Mouse (Mus musculus): ENCODE data around the gene Syne2. TPM values are rescaled to one million over a fixed set of nuclear protein-coding genes. Genes with fewer than 3 reads are reported as not detected.

The Syne2 gene
- total and polyA plus RNA-seq, 3 experiments, result 3.9 to 7.5 (median 4.9) TPM

GRCm38 (mm10) chr12:76092789-76093466 is 275.0 kb downstream of the Syne2 start:
- peaks cover under 1 to 14% of the 10 kb centered on the region in 2 experiments; a peak in 3 of 4 replicates for H3K4me1 ChIP-seq (ENCODE audit: control insufficient read depth in 1 of 2, insufficient read depth in 2 of 2)
- H3K36me3 ChIP-seq (replicated peaks in 1 of 2; ENCODE audit: control insufficient read depth in 1 of 2, insufficient read depth in 1 of 2, low read length in 1 of 2), result peaks cover 0 to 41% of the 10 kb centered on the region in 2 experiments
- H3K9me3 ChIP-seq (replicated peaks; ENCODE audit: low read length), result no peaks in the 10 kb centered on the region
- dilution Hi-C loops (cut with MboI; ENCODE audit: extremely low pct_ligation_motif_present, extremely low pct_unique_long_range_greater_than_20kb, low sequenced_read_pairs) (no loop called here), in situ Hi-C loops (cut with MboI; ENCODE audit: low pct_ligation_motif_present, low pct_unique_long_range_greater_than_20kb, low sequenced_read_pairs) (no loop called here)
- H3K27ac ChIP-seq (ENCODE audit: insufficient read depth, low read depth), result no peak overlapping the region
- H3K79me2 ChIP-seq (replicated peaks; ENCODE audit: control insufficient read depth, extremely low read depth, insufficient read depth, poor library complexity, severe bottlenecking), result no peaks in the 10 kb centered on the region
- DNase-seq (ENCODE audit: extremely low read depth), result no peak
- H3K4me2 ChIP-seq (ENCODE audit: insufficient read depth, low read depth, poor library complexity, severe bottlenecking), result no peak overlapping the region
- H3K27me3 ChIP-seq (replicated peaks), result no peaks in the 10 kb centered on the region
- no peak overlapping the region for H3K4me3 ChIP-seq (replicated peaks in 1 of 3; ENCODE audit: low read depth in 2 of 3, low read length in 2 of 3, poor library complexity in 1 of 3)
- TF ChIP-seq RAD21 (IDR thresholded peaks at IDR 0.05; ENCODE audit: low read depth, low read length) (no peak), MAFK (IDR thresholded peaks at IDR 0.05; ENCODE audit: insufficient replicate concordance, low read length) (no peak), NRF1 (IDR thresholded peaks at IDR 0.05; ENCODE audit: low read depth, low read length) (no peak), PAX5 (IDR thresholded peaks at IDR 0.05; ENCODE audit: low read length) (no peak), POLR2A (IDR thresholded peaks at IDR 0.05; ENCODE audit: low read depth, low read length) (no peak), MYC (IDR thresholded peaks at IDR 0.05; ENCODE audit: low read depth, low read length) (no peak), MXI1 (IDR thresholded peaks at IDR 0.05; ENCODE audit: low read depth, low read length) (no peak)
- no peak overlapping the region for H3K9ac ChIP-seq (ENCODE audit: insufficient read depth, low read depth)

- in situ Hi-C loops (cut with MboI; ENCODE audit: low pct_ligation_motif_present, low pct_unique_long_range_greater_than_20kb, low sequenced_read_pairs) (no loop called here), dilution Hi-C loops (cut with MboI; ENCODE audit: extremely low pct_ligation_motif_present, extremely low pct_unique_long_range_greater_than_20kb, low sequenced_read_pairs) (no loop called here)
- Histone ChIP-seq H3K27ac (ENCODE audit: insufficient read depth, low read depth) (no peak overlapping the region), H3K9me3 (replicated peaks; ENCODE audit: low read length) (no peaks in the 10 kb centered on the region), H3K27me3 (replicated peaks) (no peaks in the 10 kb centered on the region), H3K9ac (ENCODE audit: insufficient read depth, low read depth) (no peak overlapping the region), H3K4me3 (replicated peaks in 1 of 3; ENCODE audit: low read depth in 2 of 3, low read length in 2 of 3, poor library complexity in 1 of 3) (no peak overlapping the region), H3K4me2 (ENCODE audit: insufficient read depth, low read depth, poor library complexity, severe bottlenecking) (no peak overlapping the region), H3K4me1 (ENCODE audit: control insufficient read depth in 1 of 2, insufficient read depth in 2 of 2) (peaks cover 0 to 7% of the 10 kb centered on the region in 2 experiments; a peak in 2 of 4 replicates), H3K36me3 (replicated peaks in 1 of 2; ENCODE audit: control insufficient read depth in 1 of 2, insufficient read depth in 1 of 2, low read length in 1 of 2) (peaks cover 0 to 50% of the 10 kb centered on the region in 2 experiments), H3K79me2 (replicated peaks; ENCODE audit: control insufficient read depth, extremely low read depth, insufficient read depth, poor library complexity, severe bottlenecking) (no peaks in the 10 kb centered on the region)
- TF ChIP-seq RCOR1 (conservative IDR thresholded peaks at IDR 0.05; ENCODE audit: low read depth, low read length) (no peak), E2F4 (IDR thresholded peaks at IDR 0.05; ENCODE audit: insufficient replicate concordance, low read depth, low read length) (no peak), POLR2A (IDR thresholded peaks at IDR 0.05; ENCODE audit: low read depth, low read length) (no peak), TCF12 (IDR thresholded peaks at IDR 0.05; ENCODE audit: low read depth, low read length) (no peak), MAZ (IDR thresholded peaks at IDR 0.05; ENCODE audit: low read depth, low read length) (no peak), JUN (IDR thresholded peaks at IDR 0.05; ENCODE audit: insufficient read depth, low read depth, low read length) (no peak), CTCF (conservative IDR thresholded peaks at IDR 0.05 in 1 of 2, IDR thresholded peaks at IDR 0.05 in 1 of 2; ENCODE audit: low read depth in 2 of 2, low read length in 2 of 2) (no peak), HCFC1 (IDR thresholded peaks at IDR 0.05; ENCODE audit: low read depth, low read length) (no peak), KAT2A (IDR thresholded peaks at IDR 0.05; ENCODE audit: insufficient replicate concordance, low read length) (no peak), SMC3 (IDR thresholded peaks at IDR 0.05; ENCODE audit: low read depth, low read length) (no peak)
- no peak for DNase-seq (ENCODE audit: extremely low read depth)
These were observed 276.0 kb downstream of the Syne2 start for GRCm38 (mm10) chr12:76093613-76094588.

All from CH12.LX (cell line).